Mouse (Mus musculus) ES-Bruce4 (cell line): ENCODE measurements at regions not wholly inside any gene's neighbourhood (a gene's known extent, or its start where the extent isn't known, plus 50 kb on each side); places are given as distances from the start of the nearest gene placed in this dataset.

Source experiments
- CTCF ChIP-seq: IDR thresholded peaks from one replicate; pipeline ENCODE4 v1.8.1; 2011; ENCODE audit warnings: low read depth, low read length
- EP300 ChIP-seq: IDR thresholded peaks from 2 replicates; pipeline ENCODE4 v1.6.1; 2011; ENCODE audit warnings: low read depth, low read length; ENCODE audit not compliant: insufficient read depth
- POLR2A ChIP-seq: IDR thresholded peaks from one replicate; pipeline ENCODE4 v1.8.1; 2011; ENCODE audit warnings: low read length; ENCODE audit not compliant: insufficient read depth

- TF ChIP-seq CTCF = no peak
- no peak for TF ChIP-seq POLR2A
- no peak for TF ChIP-seq EP300
Measured at GRCm38 (mm10) chr8:109250551-109250950, 243.3 kb upstream of the Pmfbp1 start.
